Mouse (Mus musculus): ENCODE data around the gene Skida1.

DNA sequence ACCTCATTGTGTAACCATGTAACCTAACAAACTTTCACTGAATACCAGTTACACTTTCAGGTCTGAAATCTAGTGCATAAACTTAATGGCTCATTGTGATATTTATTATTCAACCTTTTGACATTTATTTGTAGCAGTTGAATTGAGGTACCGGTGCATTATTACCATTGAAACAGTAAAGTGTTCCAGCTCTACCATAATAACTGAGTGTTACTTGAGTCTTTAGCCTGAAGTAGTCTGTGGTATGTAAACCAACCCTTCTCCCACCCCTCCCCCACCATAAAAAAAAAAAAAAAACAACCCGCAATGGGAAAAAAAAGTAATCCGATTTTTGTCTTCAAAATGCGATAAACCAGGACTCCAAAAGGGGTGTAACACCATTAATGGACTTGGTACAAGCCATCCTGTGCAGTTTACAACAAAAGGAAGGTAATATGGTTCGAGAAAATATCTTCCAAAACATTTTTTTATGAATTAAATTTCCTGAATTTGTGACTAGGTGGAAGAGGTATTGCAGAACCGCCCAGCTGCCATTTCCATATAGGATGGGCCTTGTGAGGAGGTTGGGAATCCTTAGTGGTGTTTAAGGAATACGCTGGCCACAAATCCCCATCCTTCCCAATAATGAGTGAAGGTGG, 3.6 kb downstream of the Skida1 start:
- no peak for TF ChIP-seq POLR2A (IDR thresholded peaks at IDR 0.05; ENCODE audit: borderline replicate concordance, extremely low read depth, insufficient read depth, insufficient read length, poor library complexity, severe bottlenecking)
- no peak for TF ChIP-seq CTCF (IDR thresholded peaks at IDR 0.05; ENCODE audit: borderline replicate concordance, extremely low read depth, insufficient read depth, insufficient read length)
